Mouse (Mus musculus): ENCODE measurements at regions not wholly inside any gene's neighbourhood (a gene's known extent, or its start where the extent isn't known, plus 50 kb on each side); places are given as distances from the start of the nearest gene placed in this dataset.

DNA sequence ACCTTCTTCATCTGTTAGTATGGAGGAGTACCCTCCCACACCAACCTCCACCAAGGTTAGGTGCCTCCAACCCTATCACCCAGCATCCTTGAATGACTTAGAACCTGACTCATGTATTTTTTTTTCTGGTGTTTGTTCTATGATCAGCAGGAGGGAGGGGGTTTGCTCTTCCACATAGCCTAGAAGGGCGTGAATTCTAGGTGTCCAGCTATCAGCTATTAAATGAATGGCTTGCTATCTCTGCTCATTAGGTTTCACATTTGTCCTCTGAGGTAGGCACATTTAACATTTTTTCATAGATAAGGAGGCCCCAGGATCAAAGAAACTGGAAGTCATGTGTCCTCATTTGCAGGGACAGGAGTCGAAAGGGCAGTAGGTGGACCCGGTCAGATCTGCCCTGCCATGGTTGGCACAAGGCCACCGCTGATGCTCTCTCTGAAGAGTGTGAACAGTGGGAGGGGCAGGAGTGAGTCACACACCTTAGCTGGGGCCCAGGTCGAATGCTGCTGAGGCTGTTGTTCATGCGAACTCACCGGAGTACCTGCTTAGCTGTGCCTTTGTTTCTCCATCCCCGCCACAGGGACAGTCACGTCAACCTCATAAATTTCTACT is 424.4 kb downstream of the Med13l start:
- no peak overlapping the region for H3K9ac ChIP-seq
- 60% methylated on average over 9 of the region's 9 CpGs for WGBS
- no peak overlapping the region for H3K4me2 ChIP-seq
- no peaks in the 10 kb centered on the region for H3K4me1 ChIP-seq
- H3K27me3 ChIP-seq (replicated peaks), result no peaks in the 10 kb centered on the region
- no peak overlapping the region for H3K27ac ChIP-seq
- H3K9me3 ChIP-seq, result no peaks in the 10 kb centered on the region
- H3K36me3 ChIP-seq, result no peaks in the 10 kb centered on the region
- H3K4me3 ChIP-seq (replicated peaks), result no peak overlapping the region
- ATAC-seq (ENCODE audit: insufficient read depth, low FRiP score, low read depth), result peak; percentile 81

DNA sequence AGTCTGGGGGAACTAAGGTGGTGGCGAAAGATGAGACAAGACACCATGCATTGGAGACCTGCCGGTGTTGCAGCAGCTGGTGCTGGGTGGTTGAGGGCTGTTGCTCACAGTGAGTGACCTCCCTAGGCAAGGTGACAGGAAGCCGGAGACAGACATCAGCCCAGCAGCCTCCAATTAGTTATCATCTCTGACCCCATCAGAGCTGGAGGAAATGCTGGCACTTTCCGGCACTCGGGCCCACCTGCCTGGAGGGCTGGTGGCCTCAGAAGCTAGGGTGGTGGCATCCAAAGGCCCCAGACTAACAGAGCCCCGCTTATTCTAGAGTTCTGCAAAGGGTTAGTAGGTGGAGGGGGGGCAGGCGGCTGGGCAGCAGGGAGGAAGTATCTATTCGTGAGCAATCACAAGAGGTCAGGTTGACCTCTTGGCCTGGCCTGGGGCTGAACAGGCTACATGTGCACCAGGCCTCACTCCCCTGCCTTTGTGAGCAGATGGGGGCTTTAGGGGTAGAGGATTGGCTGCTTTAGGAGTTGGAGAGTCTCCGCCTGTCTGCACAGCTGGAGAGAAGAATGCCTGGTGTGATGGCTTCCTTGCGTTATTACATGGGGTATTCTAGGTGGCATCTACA is 427.0 kb downstream of the Med13l start:
- Histone ChIP-seq H3K9me3 (no peaks in the 10 kb centered on the region), H3K36me3 (no peaks in the 10 kb centered on the region), H3K4me3 (replicated peaks) (no peak overlapping the region), H3K9ac (no peak overlapping the region), H3K4me1 (no peaks in the 10 kb centered on the region), H3K4me2 (no peak overlapping the region), H3K27ac (no peak overlapping the region), H3K27me3 (replicated peaks) (no peaks in the 10 kb centered on the region)
- WGBS, result 63% methylated on average over 10 of the region's 10 CpGs
- ATAC-seq (ENCODE audit: insufficient read depth, low FRiP score, low read depth), result no peak

DNA sequence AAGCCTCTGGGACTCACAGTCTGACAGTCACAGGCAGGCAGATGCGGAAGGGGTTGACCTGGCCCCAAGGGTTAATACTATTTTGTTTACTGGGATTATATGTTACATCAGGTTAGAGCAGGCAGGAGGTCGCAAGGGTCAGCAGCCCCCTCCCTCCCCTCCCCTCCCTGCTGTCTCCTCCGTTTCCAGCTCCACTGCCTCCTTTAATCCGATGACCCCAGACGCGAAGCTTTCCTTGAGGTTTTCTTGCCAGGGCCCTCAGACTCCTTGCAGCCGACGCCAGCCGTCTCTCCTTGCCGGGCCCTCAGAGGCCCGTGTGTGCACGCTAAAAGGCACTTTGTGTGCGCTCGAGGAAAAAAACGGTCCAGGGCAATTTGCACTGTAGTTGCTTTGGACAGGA is 438.6 kb downstream of the Med13l start:
- ATAC-seq (ENCODE audit: insufficient read depth, low FRiP score, low read depth), result no peak
- Histone ChIP-seq H3K36me3 (no peaks in the 10 kb centered on the region), H3K4me1 (no peaks in the 10 kb centered on the region), H3K9me3 (no peaks in the 10 kb centered on the region), H3K4me3 (replicated peaks) (no peak overlapping the region), H3K27ac (no peak overlapping the region), H3K4me2 (no peak overlapping the region), H3K27me3 (replicated peaks) (peaks cover 4% of the 10 kb centered on the region; the same call in 1 of the 2 replicates), H3K9ac (no peak overlapping the region)
- 8% methylated on average over 15 of the region's 15 CpGs for WGBS

DNA sequence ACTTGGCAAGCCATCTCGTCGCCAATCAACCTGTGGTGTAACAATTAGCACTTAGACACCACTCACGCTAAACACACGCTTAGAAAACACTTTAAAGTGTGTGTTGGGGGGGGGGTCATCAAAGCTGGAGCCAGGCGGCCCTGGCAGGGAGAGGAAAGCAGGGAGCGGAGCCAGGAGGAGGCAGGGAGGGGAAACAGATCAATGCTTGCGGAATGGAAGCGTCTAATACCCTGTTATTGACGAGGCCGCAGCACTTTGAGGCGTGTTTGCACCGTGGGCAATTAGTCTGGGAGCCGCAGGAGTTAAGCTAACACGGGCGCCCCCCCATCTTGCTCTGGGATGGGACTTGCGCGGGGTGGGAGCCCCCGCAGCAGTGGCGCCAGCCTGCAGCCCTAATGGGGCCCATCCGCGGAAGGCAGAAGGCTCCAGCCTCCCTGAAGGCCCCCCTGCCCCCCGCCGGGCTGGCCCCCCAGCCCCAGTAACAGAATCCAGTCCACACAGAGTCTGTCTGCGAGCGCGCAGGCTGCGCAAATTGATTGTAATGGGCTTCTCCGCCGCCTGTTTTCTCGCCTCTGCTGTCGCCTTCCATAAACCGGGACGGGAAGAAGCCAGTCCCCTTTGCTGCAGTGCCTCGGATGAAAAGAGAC is 445.5 kb downstream of the Med13l start:
- no peaks in the 10 kb centered on the region for H3K36me3 ChIP-seq
- WGBS, result 3% methylated on average over 34 of the region's 34 CpGs
- no peak for ATAC-seq (ENCODE audit: insufficient read depth, low FRiP score, low read depth)
- no peaks in the 10 kb centered on the region for H3K9me3 ChIP-seq
- H3K4me1 ChIP-seq, result peaks cover 9% of the 10 kb centered on the region; the same call in 1 of the 2 replicates
- no peak overlapping the region; the same call in 1 of the 2 replicates for H3K9ac ChIP-seq
- peak overlapping the region; percentile 34 for H3K4me3 ChIP-seq (replicated peaks)
- no peaks in the 10 kb centered on the region for H3K27me3 ChIP-seq (replicated peaks)
- peak overlapping the region; percentile 73 for H3K4me2 ChIP-seq
- no peak overlapping the region for H3K27ac ChIP-seq

DNA sequence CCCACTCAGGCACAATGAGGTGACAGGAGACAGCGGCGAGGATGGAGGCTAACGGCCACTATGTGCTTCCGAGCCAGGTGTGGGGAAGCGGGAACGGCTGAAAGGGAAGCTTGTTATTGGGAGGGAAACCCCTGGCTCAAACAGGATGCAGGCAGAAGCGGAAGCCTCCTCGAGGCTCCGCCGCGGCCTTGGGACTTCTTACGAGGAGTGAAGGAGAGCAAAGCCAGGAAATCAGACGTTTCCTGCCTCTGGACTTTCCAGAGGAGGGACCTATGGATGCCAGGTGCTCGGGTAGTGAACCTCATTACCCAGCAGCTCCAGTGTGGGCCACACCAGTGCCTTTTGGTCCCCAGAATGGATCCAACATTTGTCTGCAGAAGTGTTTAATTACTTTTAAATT is 449.6 kb downstream of the Med13l start:
- H3K4me1 ChIP-seq, result peaks cover 9% of the 10 kb centered on the region; the same call in 1 of the 2 replicates
- H3K9me3 ChIP-seq, result no peaks in the 10 kb centered on the region
- H3K36me3 ChIP-seq, result no peaks in the 10 kb centered on the region
- H3K27ac ChIP-seq, result no peak overlapping the region
- ATAC-seq (ENCODE audit: insufficient read depth, low FRiP score, low read depth), result no peak
- H3K4me3 ChIP-seq (replicated peaks), result no peak overlapping the region
- no peak overlapping the region for H3K9ac ChIP-seq
- no peak overlapping the region for H3K4me2 ChIP-seq
- 76% methylated on average over 14 of the region's 14 CpGs for WGBS
- H3K27me3 ChIP-seq (replicated peaks), result no peaks in the 10 kb centered on the region

DNA sequence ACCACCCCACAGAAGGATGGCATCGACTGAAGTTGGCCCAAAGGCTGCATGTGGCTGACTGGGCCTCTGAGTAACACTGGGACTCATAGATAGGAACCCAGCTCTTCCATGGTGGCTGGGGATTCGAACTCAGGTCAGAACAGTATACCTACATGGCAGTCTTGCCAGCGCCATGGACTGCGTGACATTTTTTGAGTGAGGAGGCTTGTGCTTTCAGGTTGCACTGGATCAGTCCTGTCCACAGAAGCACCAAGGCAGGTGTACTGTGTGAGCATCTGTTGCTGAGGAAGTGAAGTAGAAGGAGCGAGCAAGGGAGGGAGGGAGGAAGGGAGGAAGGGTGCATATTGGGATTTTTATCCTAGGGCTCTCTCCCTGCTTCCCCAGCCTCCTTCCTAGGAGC is 454.7 kb downstream of the Med13l start:
- Histone ChIP-seq H3K4me3 (replicated peaks) (no peak overlapping the region), H3K27ac (no peak overlapping the region), H3K27me3 (replicated peaks) (no peaks in the 10 kb centered on the region), H3K9ac (no peak overlapping the region), H3K9me3 (no peaks in the 10 kb centered on the region), H3K4me2 (no peak overlapping the region), H3K36me3 (no peaks in the 10 kb centered on the region), H3K4me1 (no peaks in the 10 kb centered on the region)
- 84% methylated on average over 5 of the region's 5 CpGs for WGBS
- no peak for ATAC-seq (ENCODE audit: insufficient read depth, low FRiP score, low read depth)

DNA sequence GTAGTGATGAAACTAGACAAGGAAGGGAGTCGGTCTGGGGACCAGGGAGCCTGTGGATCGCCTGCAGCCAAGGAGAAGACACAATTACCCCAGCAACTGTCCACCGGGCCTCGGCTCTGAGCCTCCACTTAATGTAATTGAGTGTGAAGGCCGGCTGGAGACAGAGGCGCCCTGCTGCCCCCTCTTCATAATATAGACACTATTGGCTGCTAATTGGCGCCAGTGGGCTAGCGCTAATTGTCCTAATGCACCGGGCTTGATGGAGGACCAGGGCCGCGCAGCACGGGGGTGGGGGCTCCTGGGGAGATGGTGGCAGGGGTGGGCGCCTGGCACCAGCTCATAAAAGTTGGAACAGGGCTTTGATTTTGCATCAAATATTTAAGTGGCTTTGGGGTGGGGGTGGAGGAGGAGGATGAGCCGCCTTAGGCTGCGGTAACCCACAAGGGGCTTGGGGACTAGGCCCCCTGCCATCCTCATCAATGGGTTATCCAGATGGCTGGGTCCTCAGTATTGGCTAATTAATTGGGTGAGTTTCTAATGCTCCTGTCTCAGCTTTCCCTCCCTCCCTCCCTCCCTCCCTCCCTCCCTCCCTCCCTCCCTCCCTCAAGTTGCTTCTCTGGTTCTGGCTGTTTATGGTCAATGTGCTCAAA is 455.3 kb downstream of the Med13l start:
- WGBS, result 36% methylated on average over 15 of the region's 15 CpGs
- ATAC-seq (ENCODE audit: insufficient read depth, low FRiP score, low read depth), result no peak

DNA sequence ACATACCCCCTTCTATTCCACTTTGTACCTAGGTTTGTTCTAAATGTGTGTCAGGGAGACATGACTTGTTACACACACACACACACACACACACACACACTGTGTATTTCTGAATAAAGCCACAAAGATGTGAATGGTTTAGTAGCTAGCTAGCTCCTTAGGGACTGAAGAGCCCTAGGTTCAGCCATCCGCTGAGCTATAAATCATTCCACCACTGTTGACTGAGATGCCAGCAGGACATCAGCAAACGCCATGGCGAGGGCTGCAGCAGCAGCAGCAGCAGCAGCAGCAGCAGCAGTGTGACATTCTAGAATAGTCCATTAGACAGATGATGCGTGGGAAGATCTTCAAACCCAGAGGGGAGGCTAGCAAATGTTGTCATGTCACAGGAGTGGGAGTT is 455.9 kb downstream of the Med13l start:
- no peak overlapping the region for H3K9ac ChIP-seq
- no peaks in the 10 kb centered on the region for H3K9me3 ChIP-seq
- H3K4me2 ChIP-seq, result no peak overlapping the region
- H3K27me3 ChIP-seq (replicated peaks), result no peaks in the 10 kb centered on the region
- H3K27ac ChIP-seq, result no peak overlapping the region
- no peak for ATAC-seq (ENCODE audit: insufficient read depth, low FRiP score, low read depth)
- H3K4me1 ChIP-seq, result no peaks in the 10 kb centered on the region
- H3K36me3 ChIP-seq, result no peaks in the 10 kb centered on the region
- WGBS, result 34% methylated on average over 4 of the region's 4 CpGs
- H3K4me3 ChIP-seq (replicated peaks), result no peak overlapping the region

More for the DNA sequence above, 455.3 kb downstream of the Med13l start:
- Histone ChIP-seq H3K36me3 (no peaks in the 10 kb centered on the region), H3K9ac (no peak overlapping the region), H3K4me2 (no peak overlapping the region), H3K27me3 (replicated peaks) (no peaks in the 10 kb centered on the region), H3K4me3 (replicated peaks) (no peak overlapping the region), H3K4me1 (no peaks in the 10 kb centered on the region), H3K27ac (no peak overlapping the region), H3K9me3 (no peaks in the 10 kb centered on the region)

DNA sequence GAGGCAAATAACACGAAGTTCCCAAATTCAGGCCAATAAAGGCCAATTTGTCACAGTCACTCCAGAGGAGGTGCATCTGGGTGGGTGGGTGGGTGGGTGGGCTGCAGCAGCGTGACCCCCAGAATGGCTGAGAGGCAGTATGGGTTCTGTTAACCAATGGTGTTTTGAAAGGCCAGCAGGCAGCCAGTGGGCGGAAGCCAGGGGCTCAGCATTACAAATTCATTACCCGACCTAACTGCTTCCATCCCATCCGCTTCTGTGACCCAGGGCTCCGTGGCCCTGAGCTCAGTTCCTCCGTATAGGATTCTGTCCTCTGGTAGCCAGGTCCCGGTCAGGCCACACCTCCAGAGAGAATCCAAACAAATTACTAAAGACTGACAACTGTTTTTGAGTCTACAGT is 463.5 kb downstream of the Med13l start:
- no peak for ATAC-seq (ENCODE audit: insufficient read depth, low FRiP score, low read depth)
- Histone ChIP-seq H3K4me1 (no peaks in the 10 kb centered on the region), H3K27ac (no peak overlapping the region), H3K4me2 (no peak overlapping the region), H3K9me3 (no peaks in the 10 kb centered on the region), H3K27me3 (replicated peaks) (no peaks in the 10 kb centered on the region), H3K36me3 (no peaks in the 10 kb centered on the region), H3K9ac (no peak overlapping the region), H3K4me3 (replicated peaks) (no peak overlapping the region)
- 54% methylated on average over 8 of the region's 8 CpGs for WGBS

DNA sequence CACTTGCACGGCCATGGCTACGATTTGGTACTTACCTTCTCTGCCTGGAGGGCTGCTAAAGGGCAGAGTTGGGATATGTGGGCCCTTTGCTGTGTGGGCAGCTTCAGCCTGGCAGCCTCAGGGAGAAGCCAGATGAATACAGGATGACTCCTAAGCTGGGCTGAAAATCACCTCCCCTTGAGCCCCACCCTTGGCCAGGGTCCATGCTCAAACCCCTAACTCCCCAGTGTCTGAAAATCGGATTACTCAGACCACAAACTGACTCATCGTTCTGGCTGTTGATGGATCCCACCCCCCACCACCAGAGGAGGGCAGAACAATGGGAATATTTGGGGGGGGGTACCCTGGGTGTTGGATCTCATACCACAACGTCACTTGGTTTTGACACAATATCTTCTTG is 471.6 kb downstream of the Med13l start:
- Histone ChIP-seq H3K9ac (no peak overlapping the region), H3K9me3 (no peaks in the 10 kb centered on the region), H3K4me3 (replicated peaks) (no peak overlapping the region), H3K27ac (no peak overlapping the region), H3K36me3 (no peaks in the 10 kb centered on the region), H3K4me2 (no peak overlapping the region), H3K4me1 (no peaks in the 10 kb centered on the region), H3K27me3 (replicated peaks) (no peaks in the 10 kb centered on the region)
- 84% methylated on average over 5 of the region's 5 CpGs for WGBS
- no peak for ATAC-seq (ENCODE audit: insufficient read depth, low FRiP score, low read depth)

DNA sequence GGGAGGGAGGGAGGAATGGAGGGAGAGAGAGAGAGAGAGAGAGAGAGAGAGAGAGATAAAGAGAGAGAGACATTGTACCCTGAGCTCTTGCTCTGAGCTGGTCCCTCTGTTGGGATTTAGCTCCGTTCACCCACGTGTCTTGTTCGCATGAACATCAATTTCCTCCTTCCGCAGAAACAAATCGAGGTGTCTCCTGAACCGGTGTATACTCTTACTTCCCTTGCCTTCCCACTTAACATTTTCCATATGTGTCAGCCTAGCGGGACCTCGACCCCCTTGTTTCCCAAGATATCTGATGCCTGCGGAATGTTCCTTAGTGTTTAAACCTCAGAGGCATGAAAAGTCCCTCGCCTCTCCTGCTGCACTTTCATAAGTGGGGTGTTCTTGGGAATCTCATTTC is 484.1 kb downstream of the Med13l start:
- Histone ChIP-seq H3K4me1 (0 out of 2 replicates have a peak, but pooled peaks cover 2% of the 10 kb centered on the region), H3K27ac (no peak overlapping the region), H3K9me3 (no peaks in the 10 kb centered on the region), H3K9ac (no peak overlapping the region), H3K4me3 (replicated peaks) (no peak overlapping the region), H3K4me2 (no peak overlapping the region), H3K36me3 (no peaks in the 10 kb centered on the region), H3K27me3 (replicated peaks) (no peaks in the 10 kb centered on the region)
- whole genome bisulfite sequencing, result 50% methylated on average over 10 of the region's 10 CpGs
- ATAC-seq (ENCODE audit: insufficient read depth, low FRiP score, low read depth), result no peak

DNA sequence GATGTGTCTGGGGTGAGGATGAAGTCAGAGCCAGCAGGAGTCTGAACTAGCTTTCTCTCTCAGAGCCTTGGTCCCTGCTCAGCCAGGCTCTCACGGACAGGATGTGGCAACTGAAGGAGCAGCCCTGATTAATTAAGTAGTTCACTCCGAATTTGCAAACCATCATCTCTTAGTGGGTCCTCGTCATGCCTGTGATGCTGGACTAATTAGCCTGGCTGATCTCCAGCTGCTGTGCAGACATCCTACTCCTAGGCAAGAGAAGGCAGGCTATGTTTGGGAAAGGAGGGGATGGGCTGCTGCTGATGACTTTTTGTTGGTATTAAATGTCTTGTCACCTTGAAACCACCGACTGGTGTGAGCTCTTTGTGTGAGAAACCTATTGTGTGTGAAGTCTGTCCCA is 487.1 kb downstream of the Med13l start:
- no peak overlapping the region for H3K9ac ChIP-seq
- ATAC-seq (ENCODE audit: insufficient read depth, low FRiP score, low read depth), result no peak
- no peak overlapping the region for H3K4me2 ChIP-seq
- H3K27ac ChIP-seq, result no peak overlapping the region
- H3K4me1 ChIP-seq, result 0 out of 2 replicates have a peak, but pooled peaks cover 2% of the 10 kb centered on the region
- 24% methylated on average over 4 of the region's 4 CpGs for WGBS
- no peaks in the 10 kb centered on the region for H3K9me3 ChIP-seq
- no peaks in the 10 kb centered on the region for H3K36me3 ChIP-seq
- H3K27me3 ChIP-seq (replicated peaks), result no peaks in the 10 kb centered on the region
- H3K4me3 ChIP-seq (replicated peaks), result no peak overlapping the region
